Mouse (Mus musculus): Measurements from ENCODE around the gene Olfr1057.
"Not testable (repeated sequence)": the region's sequence is repeated elsewhere in the genome, so short reads cannot be mapped to it uniquely, and the experiment has no call there.

DNA sequence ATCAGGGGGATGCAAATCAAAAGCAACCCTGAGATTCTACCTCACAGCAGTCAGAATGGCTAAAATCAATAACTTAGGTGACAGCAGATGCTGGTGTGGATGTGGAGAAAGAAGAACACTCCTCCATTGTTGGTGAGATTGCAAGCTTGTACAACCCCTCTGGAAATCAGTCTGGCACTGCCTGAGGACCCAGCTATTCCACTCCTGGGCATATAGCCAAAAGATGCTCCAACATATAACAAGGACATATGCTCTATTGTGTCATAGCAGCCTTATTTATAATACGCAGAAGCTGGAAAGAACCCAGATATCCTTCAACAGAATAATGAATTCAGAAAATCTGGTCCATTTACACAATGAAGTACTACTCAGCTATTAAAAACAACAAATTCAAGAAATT is 26.4 kb downstream of the Olfr1057 start:
- not testable (repeated sequence) for TF ChIP-seq CTCF (IDR thresholded peaks at IDR 0.05; ENCODE audit: borderline replicate concordance, insufficient read depth, low read depth, low read length); POLR2A (IDR thresholded peaks at IDR 0.05; ENCODE audit: borderline replicate concordance, insufficient read depth, low read length)

All from cerebellum, adult 2 months (tissue).